Mouse (Mus musculus) forebrain, embryonic 13.5 days (tissue): Measurements from ENCODE around the gene Defa21. TPM values are rescaled to one million over a fixed set of nuclear protein-coding genes. Genes with fewer than 3 reads are reported as not detected.

Source experiments
- polyA plus RNA-seq: library from polyadenylated mRNA; unstranded; fragments of >200 nt; fragmentation: Nextera tagmentation; extraction: Ambion mirVana; gene quantifications from 2 replicates; pipeline ENCODE4 v1.2.1, GENCODE M21; 2015

Defa21 gene
- polyA plus RNA-seq, 1 experiment from 2014 or later = not detected

Other genes with a start within 250 kb of the Defa21 start
- not detected in 2 replicates for gene Defb33, start 132.9 kb upstream of the Defa21 start, polyA plus RNA-seq
- gene Gm15056, start 122.9 kb upstream of the Defa21 start, polyA plus RNA-seq = not detected in 2 replicates
- not detected in 2 replicates for gene Gm6040, start 103.5 kb upstream of the Defa21 start, polyA plus RNA-seq
- gene AY761185, start 80.8 kb upstream of the Defa21 start, polyA plus RNA-seq = not detected in 2 replicates
- not detected in 2 replicates for gene Defa23, start 29.5 kb downstream of the Defa21 start, polyA plus RNA-seq
- gene Defa35, start 39.5 kb downstream of the Defa21 start, polyA plus RNA-seq = not detected in 2 replicates
- not detected in 2 replicates for gene Defa25, start 58.9 kb downstream of the Defa21 start, polyA plus RNA-seq
- gene Gm14851, start 70.5 kb downstream of the Defa21 start, polyA plus RNA-seq = not detected in 2 replicates
- gene Defa30, start 109.1 kb downstream of the Defa21 start, polyA plus RNA-seq = not detected in 2 replicates
- not detected in 2 replicates for gene Defa22, start 136.7 kb downstream of the Defa21 start, polyA plus RNA-seq
- not detected in 2 replicates for gene Defa31, start 166.1 kb downstream of the Defa21 start, polyA plus RNA-seq
- gene Gm15293, start 176.0 kb downstream of the Defa21 start, polyA plus RNA-seq = not detected in 2 replicates
- not detected in 2 replicates for gene Gm15292, start 224.2 kb downstream of the Defa21 start, polyA plus RNA-seq